Mouse (Mus musculus): ENCODE measurements around the gene Vmn2r18.

DNA sequence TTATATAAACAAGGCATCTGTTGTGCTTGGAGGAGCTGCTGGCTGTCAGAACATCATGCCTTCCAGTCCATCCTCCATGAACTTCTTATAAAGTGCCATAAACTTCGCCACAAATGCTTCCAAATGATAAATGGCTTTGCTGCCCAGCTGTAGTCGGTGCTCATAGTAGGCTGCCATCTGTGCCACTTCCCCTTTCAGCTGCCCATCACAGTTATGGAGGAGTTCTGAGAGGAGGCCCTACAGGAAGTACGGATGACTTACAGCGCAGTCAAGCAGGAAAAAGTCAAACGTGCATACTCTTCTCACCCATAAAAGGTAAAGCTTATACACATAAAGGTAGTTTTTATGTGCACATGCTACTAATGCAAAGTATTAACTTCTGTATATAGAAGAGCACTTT, 37.0 kb upstream of the Vmn2r18 start:
- TF ChIP-seq GATA1 (IDR thresholded peaks at IDR 0.05; ENCODE audit: borderline replicate concordance, low read length) (no peak), CTCF (IDR thresholded peaks at IDR 0.05; ENCODE audit: low read depth, low read length) (no peak), POLR2AphosphoS5 (IDR thresholded peaks at IDR 0.05; ENCODE audit: insufficient replicate concordance, low read depth, low read length) (no peak), TAL1 (conservative IDR thresholded peaks at IDR 0.05; ENCODE audit: low read depth, low read length) (no peak)

Measured in G1E (cell line).